Mouse (Mus musculus): ENCODE data around the gene Polr2j. TPM values are rescaled to one million over a fixed set of nuclear protein-coding genes. Genes with fewer than 3 reads are reported as not detected.
"Not testable (repeated sequence)": the region's sequence is repeated elsewhere in the genome, so short reads cannot be mapped to it uniquely, and the experiment has no call there.

Gene Polr2j
- total RNA-seq, 2 experiments from 2014 or later: 70.3 to 78.0 TPM

- peak; percentile 56 to 68 for DNase-seq (ENCODE audit: low spot score in 2 of 2)
Measured at GRCm38 (mm10) chr5:136102099-136102820, 14.2 kb upstream of the Polr2j start.

GRCm38 (mm10) chr5:136104511-136104910 is 11.9 kb upstream of the Polr2j start:
- DNase-seq (ENCODE audit: low spot score in 2 of 2): no peak

GRCm38 (mm10) chr5:136108486-136108885 is 7.9 kb upstream of the Polr2j start:
- no peak for DNase-seq (ENCODE audit: low spot score in 2 of 2)

- no peak for DNase-seq (ENCODE audit: low spot score in 2 of 2)
Measured at GRCm38 (mm10) chr5:136109042-136109441, 7.4 kb upstream of the Polr2j start.

- not testable (repeated sequence) for DNase-seq (ENCODE audit: low spot score in 2 of 2)
Measured at GRCm38 (mm10) chr5:136113546-136113945, 2.9 kb upstream of the Polr2j start.

- no peak for DNase-seq (ENCODE audit: low spot score in 2 of 2)
Measured at GRCm38 (mm10) chr5:136116784-136117112, 317 bp downstream of the Polr2j start.

GRCm38 (mm10) chr5:136122165-136122564 is 5.7 kb downstream of the Polr2j start:
- DNase-seq (ENCODE audit: low spot score in 2 of 2): no peak

- DNase-seq (ENCODE audit: low spot score in 2 of 2): peak; percentile 89 to 93
Measured at GRCm38 (mm10) chr5:136135571-136136291, 19.3 kb downstream of the Polr2j start, which contains the start of the genes Lrwd1 and Alkbh4. Gene Lrwd1, minus strand, starts transcription at chr5:136136074. Gene Alkbh4, plus strand, starts transcription at chr5:136136146.

GRCm38 (mm10) chr5:136136292-136136990 is 20.0 kb downstream of the Polr2j start:
- DNase-seq (ENCODE audit: low spot score in 2 of 2): no peak

- DNase-seq (ENCODE audit: low spot score in 2 of 2): peak; percentile 37 to 54
Measured at GRCm38 (mm10) chr5:136137658-136138274, 21.3 kb downstream of the Polr2j start.

GRCm38 (mm10) chr5:136139393-136139792 is 23.0 kb downstream of the Polr2j start:
- no peak for DNase-seq (ENCODE audit: low spot score in 2 of 2)

- no peak for DNase-seq (ENCODE audit: low spot score in 2 of 2)
Measured at GRCm38 (mm10) chr5:136140057-136140482, 23.6 kb downstream of the Polr2j start.

- DNase-seq (ENCODE audit: low spot score in 2 of 2): no peak
Measured at GRCm38 (mm10) chr5:136142746-136143145, 26.3 kb downstream of the Polr2j start.

GRCm38 (mm10) chr5:136143161-136143755 is 26.8 kb downstream of the Polr2j start:
- DNase-seq (ENCODE audit: low spot score in 2 of 2): no peak

GRCm38 (mm10) chr5:136144606-136145430 is 28.4 kb downstream of the Polr2j start:
- no peak for DNase-seq (ENCODE audit: low spot score in 2 of 2)

- DNase-seq (ENCODE audit: low spot score in 2 of 2): no peak
Measured at GRCm38 (mm10) chr5:136146936-136147335, 30.5 kb downstream of the Polr2j start.

- DNase-seq (ENCODE audit: low spot score in 2 of 2): no peak
Measured at GRCm38 (mm10) chr5:136147704-136148103, 31.3 kb downstream of the Polr2j start.

GRCm38 (mm10) chr5:136149134-136149576 is 32.7 kb downstream of the Polr2j start:
- not testable (repeated sequence) for DNase-seq (ENCODE audit: low spot score in 2 of 2)

GRCm38 (mm10) chr5:136152365-136152764 is 35.9 kb downstream of the Polr2j start:
- DNase-seq (ENCODE audit: low spot score in 2 of 2): no peak

GRCm38 (mm10) chr5:136155399-136155798 is 39.0 kb downstream of the Polr2j start:
- DNase-seq (ENCODE audit: low spot score in 2 of 2): no peak
